In the genomic region with DNA sequence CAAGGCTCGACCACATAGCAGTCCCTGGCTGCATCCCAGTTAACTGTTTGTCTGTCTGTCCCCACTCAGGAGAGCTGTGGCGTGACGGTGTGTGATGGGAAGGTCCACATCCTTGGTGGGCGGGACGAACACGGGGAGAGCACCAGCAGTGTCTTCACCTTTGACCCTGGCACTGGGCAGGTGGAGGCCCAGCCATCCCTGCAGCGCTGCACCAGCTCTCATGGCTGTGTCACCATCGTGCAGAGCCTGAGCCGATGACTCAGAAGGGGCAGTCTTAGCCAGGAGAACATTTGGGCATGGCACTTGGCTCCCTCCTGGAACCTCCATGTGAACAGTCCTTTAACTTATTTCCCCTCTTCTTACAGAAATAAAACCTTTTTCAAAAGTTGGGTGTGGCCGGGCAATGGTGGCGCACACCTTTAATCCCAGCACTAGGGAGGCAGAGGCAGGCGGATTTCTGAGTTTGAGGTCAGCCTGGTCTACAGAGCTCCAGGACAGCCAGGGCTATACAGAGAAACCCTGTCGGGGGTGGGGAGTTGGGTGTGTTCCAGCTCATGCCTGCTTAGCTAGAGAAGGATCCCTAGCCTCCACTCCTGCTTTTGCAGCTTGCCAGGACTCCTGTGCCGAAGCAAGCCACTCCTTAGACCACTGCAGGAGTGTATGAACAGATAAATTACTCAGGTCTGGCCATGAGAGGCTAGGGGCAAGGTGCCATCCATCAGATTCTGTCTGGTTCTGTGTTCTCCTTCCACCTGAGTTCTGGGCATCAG, we compare ENCODE assay signal across 9 mouse cellular contexts. TPM values are rescaled to one million over a fixed set of nuclear protein-coding genes. Genes with fewer than 3 reads are reported as not detected.
A peak's percentile ranks its signal among the peaks of the same experiment; 100 is the strongest.
DNase-seq lines count a peak whose midpoint lies in the region; ATAC-seq and TF ChIP-seq lines count a peak whose summit lies in the region.
"Had no signal": no experiment of that assay in that cellular context is flagged by ENCODE, and none has a peak within 500 bp of the region (broad histone marks: within the 10 kb centered on the region; RNA-seq: fewer than 3 reads in every experiment).

No protein-coding gene starts in this region.

- peaks cover 3% of the 10 kb centered on the region for H3K4me1 ChIP-seq in forebrain, embryonic 11.5 days (replicated peaks; ENCODE audit: control insufficient read depth, insufficient read depth, low read length)
- peaks cover 34% of the 10 kb centered on the region for H3K4me1 ChIP-seq in forebrain, embryonic 10.5 days
- peaks cover 10% of the 10 kb centered on the region for H3K4me1 ChIP-seq in neural tube, embryonic 11.5 days (ENCODE audit: control insufficient read depth, insufficient read depth, low read length)
- H3K4me1 ChIP-seq in intestine, postnatal 0 days (replicated peaks; ENCODE audit: control insufficient read depth, insufficient read depth, low read length) = 0 out of 2 replicates have a peak, but pooled peaks cover 3% of the 10 kb centered on the region

- ATAC-seq in forebrain, embryonic 11.5 days (replicated peaks; ENCODE audit: low FRiP score) = no peak
- no peak for ATAC-seq in neural tube, embryonic 11.5 days (ENCODE audit: insufficient read depth, low FRiP score, low TSS enrichment)
- ATAC-seq in intestine, postnatal 0 days = peak; percentile 28; the same call in 1 of the 2 replicates

- no peak overlapping the region for H3K9ac ChIP-seq in forebrain, embryonic 11.5 days (ENCODE audit: low read length)
- no peak overlapping the region for H3K9ac ChIP-seq in neural tube, embryonic 11.5 days (ENCODE audit: low read length)
- no peak overlapping the region for H3K9ac ChIP-seq in intestine, postnatal 0 days (ENCODE audit: low read depth, low read length)

- WGBS in forebrain, embryonic 11.5 days = 86% methylated on average over 14 of the region's 14 CpGs
- 88% methylated on average over 14 of the region's 14 CpGs for WGBS in forebrain, embryonic 10.5 days
- 84% methylated on average over 14 of the region's 14 CpGs for WGBS in neural tube, embryonic 11.5 days
- 66% methylated on average over 14 of the region's 14 CpGs for WGBS in intestine, postnatal 0 days

- TF ChIP-seq CTCF in intestine, postnatal 0 days (IDR thresholded peaks at IDR 0.05; ENCODE audit: low read depth) = no peak

- peak overlapping the region; percentile 1; the same call in 1 of the 2 replicates for H3K27ac ChIP-seq in forebrain, embryonic 11.5 days (ENCODE audit: low read depth, low read length)
- H3K27ac ChIP-seq in forebrain, embryonic 10.5 days = no peak overlapping the region
- 0 out of 2 replicates have a peak overlapping the region, but pooled peaks have one; percentile 69 for H3K27ac ChIP-seq in neural tube, embryonic 11.5 days (ENCODE audit: low read depth, low read length)
- no peak overlapping the region; the same call in 1 of the 2 replicates for H3K27ac ChIP-seq in intestine, postnatal 0 days (ENCODE audit: low read depth, low read length)
- H3K27ac ChIP-seq: heart, adult 2 months had no signal

- H3K4me3 ChIP-seq in forebrain, embryonic 11.5 days (ENCODE audit: low read depth, low read length) = no peak overlapping the region
- no peak overlapping the region for H3K4me3 ChIP-seq in forebrain, embryonic 10.5 days
- no peak overlapping the region for H3K4me3 ChIP-seq in neural tube, embryonic 11.5 days (ENCODE audit: low read depth, low read length)
- H3K4me3 ChIP-seq in intestine, postnatal 0 days (ENCODE audit: low read depth, low read length) = no peak overlapping the region
- H3K4me3 ChIP-seq: heart, adult 2 months had no signal

- no peaks in the 10 kb centered on the region for H3K9me3 ChIP-seq in forebrain, embryonic 11.5 days (ENCODE audit: control insufficient read depth, low read length)
- H3K9me3 ChIP-seq in forebrain, embryonic 10.5 days = no peaks in the 10 kb centered on the region
- H3K9me3 ChIP-seq in neural tube, embryonic 11.5 days (ENCODE audit: control insufficient read depth, low read length) = no peaks in the 10 kb centered on the region
- no peaks in the 10 kb centered on the region for H3K9me3 ChIP-seq in intestine, postnatal 0 days (ENCODE audit: control insufficient read depth)

- no peak for DNase-seq in forebrain, embryonic 11.5 days (ENCODE audit: low spot score)
- no peak for DNase-seq in forebrain, embryonic 10.5 days (ENCODE audit: extremely low spot score, low spot score)
- DNase-seq in neural tube, embryonic 11.5 days (ENCODE audit: low spot score) = peak; percentile 18
- DNase-seq in neural tube, embryonic 10.5 days (ENCODE audit: extremely low spot score, low spot score) = no peak
- DNase-seq in gastrocnemius, postnatal 25 days = no peak
- DNase-seq in urinary bladder, adult 18-20 months (ENCODE audit: low spot score in 2 of 2) = no peak
- DNase-seq in c-Kit-positive CD71-positive TER-119-positive erythroid progenitor cells, embryonic 14.5 days (ENCODE audit: low spot score) = no peak

- H3K36me3 ChIP-seq in forebrain, embryonic 11.5 days (ENCODE audit: control insufficient read depth, insufficient read depth, low read length) = peaks cover 7% of the 10 kb centered on the region
- peaks cover 83% of the 10 kb centered on the region for H3K36me3 ChIP-seq in forebrain, embryonic 10.5 days (replicated peaks)
- peaks cover 12% of the 10 kb centered on the region for H3K36me3 ChIP-seq in neural tube, embryonic 11.5 days (ENCODE audit: control insufficient read depth, insufficient read depth, low read length)
- H3K36me3 ChIP-seq in intestine, postnatal 0 days (ENCODE audit: control insufficient read depth, insufficient read depth) = peaks cover 34% of the 10 kb centered on the region

- H3K4me2 ChIP-seq in forebrain, embryonic 11.5 days (ENCODE audit: low read depth, low read length, severe bottlenecking) = no peak overlapping the region
- H3K4me2 ChIP-seq in neural tube, embryonic 11.5 days (ENCODE audit: low read depth) = no peak overlapping the region
- no peak overlapping the region for H3K4me2 ChIP-seq in intestine, postnatal 0 days (replicated peaks; ENCODE audit: low read depth)

- peaks cover 6% of the 10 kb centered on the region for H3K27me3 ChIP-seq in forebrain, embryonic 11.5 days (ENCODE audit: control insufficient read depth, insufficient read depth, low read length)
- peaks cover 26% of the 10 kb centered on the region for H3K27me3 ChIP-seq in forebrain, embryonic 10.5 days (ENCODE audit: poor library complexity, severe bottlenecking)
- peaks cover 5% of the 10 kb centered on the region; the same call in 1 of the 2 replicates for H3K27me3 ChIP-seq in neural tube, embryonic 11.5 days (ENCODE audit: control insufficient read depth, insufficient read depth, low read length)
- H3K27me3 ChIP-seq in intestine, postnatal 0 days (replicated peaks; ENCODE audit: control insufficient read depth, insufficient read depth, low read length) = no peaks in the 10 kb centered on the region

RNA-seq across cellular contexts. Expression of gene Klhl35, which starts 8.0 kb away (rescaled TPM):
- polyA plus RNA-seq in forebrain, embryonic 11.5 days (2014; fragmentation: Nextera tagmentation; extraction: Ambion mirVana) = 4.7 and 5.5 TPM in 2 replicates
- 0.75 and 0.97 TPM in 2 replicates for polyA plus RNA-seq in forebrain, embryonic 10.5 days (2016; fragmentation: Nextera tagmentation; extraction: Ambion mirVana)
- 25.8 and 31.4 TPM in 2 replicates for polyA plus RNA-seq in neural tube, embryonic 11.5 days (2014; fragmentation: Nextera tagmentation; extraction: Ambion mirVana)
- polyA plus RNA-seq in intestine, postnatal 0 days (2015; fragmentation: Nextera tagmentation; extraction: Ambion mirVana) = 0.76 and 1.1 TPM in 2 replicates
- not detected for total RNA-seq in gastrocnemius, postnatal 25 days (2021)

RNA-seq across cellular contexts. Expression of gene Rps3, which starts 9.7 kb away (rescaled TPM):
- polyA plus RNA-seq in forebrain, embryonic 11.5 days (2014; fragmentation: Nextera tagmentation; extraction: Ambion mirVana) = 699 and 715 TPM in 2 replicates
- polyA plus RNA-seq in forebrain, embryonic 10.5 days (2016; fragmentation: Nextera tagmentation; extraction: Ambion mirVana) = 762 and 795 TPM in 2 replicates
- polyA plus RNA-seq in neural tube, embryonic 11.5 days (2014; fragmentation: Nextera tagmentation; extraction: Ambion mirVana) = 687 and 719 TPM in 2 replicates
- polyA plus RNA-seq in intestine, postnatal 0 days (2015; fragmentation: Nextera tagmentation; extraction: Ambion mirVana) = 531 and 541 TPM in 2 replicates
- 100 to 1,000 TPM; 239 to 240 TPM for total RNA-seq in gastrocnemius, postnatal 25 days (2021)

Comparison
In these comparisons a context has a peak if more than half of its experiments do, and no peak if none do; other contexts are left out.
1. H3K27ac ChIP-seq: peak in forebrain, embryonic 11.5 days (single experiment) and neural tube, embryonic 11.5 days (single experiment); none in forebrain, embryonic 10.5 days (single experiment) and intestine, postnatal 0 days (single experiment).